In genomic region chr6:112062956-112063355, GRCm38 (mm10) we compare ENCODE assay signal across 18 mouse cellular contexts.
DNase-seq lines count a peak whose midpoint lies in the region; ATAC-seq and TF ChIP-seq lines count a peak whose summit lies in the region.
"Had no signal": no experiment of that assay in that cellular context is flagged by ENCODE, and none has a peak within 500 bp of the region (broad histone marks: within the 10 kb centered on the region; RNA-seq: fewer than 3 reads in every experiment).

No protein-coding gene starts in this region.

- no peak for TF ChIP-seq POLR2A in cerebellum, adult 2 months (IDR thresholded peaks at IDR 0.05; ENCODE audit: borderline replicate concordance, insufficient read depth, low read length)

- no peak overlapping the region for H3K4me2 ChIP-seq in hindbrain, postnatal 0 days (ENCODE audit: low read depth, low read length)
- H3K4me2 ChIP-seq in hindbrain, embryonic 13.5 days, result no peak overlapping the region
- no peak overlapping the region for H3K4me2 ChIP-seq in midbrain, postnatal 0 days (ENCODE audit: low read depth, low read length, poor library complexity, severe bottlenecking)
- no peak overlapping the region for H3K4me2 ChIP-seq in midbrain, embryonic 15.5 days
- H3K4me2 ChIP-seq: embryonic facial prominence, embryonic 12.5 days; forebrain, embryonic 13.5 days; forebrain, embryonic 15.5 days had no signal

- WGBS in cerebellum, adult 2 months, result 23% methylated on average over 3 of the region's 3 CpGs
- 52% methylated on average over 3 of the region's 3 CpGs for WGBS in hindbrain, postnatal 0 days
- 66% methylated on average over 3 of the region's 3 CpGs for WGBS in hindbrain, embryonic 13.5 days
- 75% methylated on average over 3 of the region's 3 CpGs for WGBS in midbrain, postnatal 0 days
- 66% methylated on average over 3 of the region's 3 CpGs for WGBS in midbrain, embryonic 15.5 days

- peak; percentile 59 for ATAC-seq in hindbrain, postnatal 0 days
- no peak for ATAC-seq in hindbrain, embryonic 13.5 days (ENCODE audit: low FRiP score)
- ATAC-seq in midbrain, postnatal 0 days (ENCODE audit: low FRiP score), result no peak; the same call in 1 of the 2 replicates
- ATAC-seq in midbrain, embryonic 15.5 days (replicated peaks), result no peak
- ATAC-seq: forebrain, embryonic 13.5 days; forebrain, embryonic 15.5 days; forebrain, postnatal 0 days had no signal

- peak; percentile 9 to 10 for DNase-seq in cerebellum, postnatal 14 days
- no peak for DNase-seq in cerebellum, adult 2 months
- DNase-seq in hindbrain, postnatal 0 days (ENCODE audit: low spot score), result peak; percentile 52
- peak; percentile 57 for DNase-seq in midbrain, postnatal 0 days (ENCODE audit: low spot score)
- no peak for DNase-seq in right cerebral cortex, postnatal 36 days (ENCODE audit: low spot score in 2 of 2)
- DNase-seq: adrenal gland, adult 2 months; adrenal gland, postnatal 10 days; adrenal gland, postnatal 25 days; cerebellum, adult 18-20 months; cerebellum, adult 9-10 months; cerebellum, postnatal 25 days; forebrain, postnatal 0 days had no signal

- H3K27me3 ChIP-seq in cerebellum, adult 2 months (ENCODE audit: control insufficient read depth, insufficient read depth, low read length), result no peaks in the 10 kb centered on the region; the same call in 1 of the 2 replicates
- no peaks in the 10 kb centered on the region for H3K27me3 ChIP-seq in hindbrain, postnatal 0 days (ENCODE audit: insufficient read depth, low read length)
- no peaks in the 10 kb centered on the region for H3K27me3 ChIP-seq in hindbrain, embryonic 13.5 days
- no peaks in the 10 kb centered on the region for H3K27me3 ChIP-seq in midbrain, postnatal 0 days (ENCODE audit: insufficient read depth, low read length)
- H3K27me3 ChIP-seq in midbrain, embryonic 15.5 days (replicated peaks), result no peaks in the 10 kb centered on the region
- H3K27me3 ChIP-seq: embryonic facial prominence, embryonic 12.5 days; forebrain, embryonic 13.5 days; forebrain, embryonic 15.5 days had no signal

- H3K4me1 ChIP-seq in cerebellum, adult 2 months (ENCODE audit: control insufficient read depth, insufficient read depth, low read length), result no peaks in the 10 kb centered on the region
- H3K4me1 ChIP-seq in hindbrain, postnatal 0 days (ENCODE audit: insufficient read depth, low read length), result no peaks in the 10 kb centered on the region
- H3K4me1 ChIP-seq in hindbrain, embryonic 13.5 days (replicated peaks), result no peaks in the 10 kb centered on the region
- no peaks in the 10 kb centered on the region for H3K4me1 ChIP-seq in midbrain, postnatal 0 days (ENCODE audit: insufficient read depth, low read length)
- H3K4me1 ChIP-seq in midbrain, embryonic 15.5 days, result no peaks in the 10 kb centered on the region
- H3K4me1 ChIP-seq: embryonic facial prominence, embryonic 10.5 days; embryonic facial prominence, embryonic 12.5 days; forebrain, embryonic 13.5 days; forebrain, embryonic 15.5 days had no signal

- no peak overlapping the region for H3K27ac ChIP-seq in cerebellum, adult 2 months (ENCODE audit: insufficient read depth, low read length)
- H3K27ac ChIP-seq in hindbrain, postnatal 0 days, result no peak overlapping the region
- H3K27ac ChIP-seq in hindbrain, embryonic 13.5 days, result no peak overlapping the region
- H3K27ac ChIP-seq in midbrain, postnatal 0 days (ENCODE audit: low read depth, low read length), result no peak overlapping the region
- H3K27ac ChIP-seq in midbrain, embryonic 15.5 days, result no peak overlapping the region
- H3K27ac ChIP-seq: embryonic facial prominence, embryonic 10.5 days; embryonic facial prominence, embryonic 12.5 days; forebrain, embryonic 13.5 days; forebrain, embryonic 15.5 days had no signal

- no peak overlapping the region for H3K9ac ChIP-seq in hindbrain, postnatal 0 days (replicated peaks; ENCODE audit: low read length)
- no peak overlapping the region for H3K9ac ChIP-seq in hindbrain, embryonic 13.5 days
- H3K9ac ChIP-seq in midbrain, postnatal 0 days (replicated peaks; ENCODE audit: low read length, poor library complexity, severe bottlenecking), result no peak overlapping the region
- H3K9ac ChIP-seq in midbrain, embryonic 15.5 days, result no peak overlapping the region
- H3K9ac ChIP-seq: embryonic facial prominence, embryonic 12.5 days; forebrain, embryonic 13.5 days; forebrain, embryonic 15.5 days; forebrain, postnatal 0 days had no signal

- TF ChIP-seq CTCF in cerebellum, adult 2 months (IDR thresholded peaks at IDR 0.05; ENCODE audit: borderline replicate concordance, insufficient read depth, low read depth, low read length), result no peak
- TF ChIP-seq CTCF in hindbrain, postnatal 0 days (IDR thresholded peaks at IDR 0.05; ENCODE audit: low read depth), result no peak; the same call in 1 of the 2 replicates
- no peak for TF ChIP-seq CTCF in midbrain, postnatal 0 days (IDR thresholded peaks at IDR 0.05)

- no peak overlapping the region for H3K4me3 ChIP-seq in cerebellum, adult 2 months (replicated peaks; ENCODE audit: insufficient read depth, low read depth, low read length)
- no peak overlapping the region for H3K4me3 ChIP-seq in hindbrain, postnatal 0 days (ENCODE audit: low read length)
- no peak overlapping the region for H3K4me3 ChIP-seq in hindbrain, embryonic 13.5 days
- no peak overlapping the region for H3K4me3 ChIP-seq in midbrain, postnatal 0 days (ENCODE audit: low read depth, low read length)
- H3K4me3 ChIP-seq in midbrain, embryonic 15.5 days, result no peak overlapping the region
- H3K4me3 ChIP-seq: embryonic facial prominence, embryonic 10.5 days; embryonic facial prominence, embryonic 12.5 days; forebrain, embryonic 13.5 days; forebrain, embryonic 15.5 days had no signal

- no peaks in the 10 kb centered on the region for H3K36me3 ChIP-seq in hindbrain, postnatal 0 days (ENCODE audit: insufficient read depth, low read length)
- H3K36me3 ChIP-seq in hindbrain, embryonic 13.5 days, result no peaks in the 10 kb centered on the region
- H3K36me3 ChIP-seq in midbrain, postnatal 0 days (ENCODE audit: insufficient read depth, low read length), result no peaks in the 10 kb centered on the region
- no peaks in the 10 kb centered on the region for H3K36me3 ChIP-seq in midbrain, embryonic 15.5 days (replicated peaks)
- H3K36me3 ChIP-seq: embryonic facial prominence, embryonic 10.5 days; embryonic facial prominence, embryonic 12.5 days; forebrain, embryonic 15.5 days had no signal

- no peaks in the 10 kb centered on the region for H3K9me3 ChIP-seq in hindbrain, postnatal 0 days (ENCODE audit: low read length)
- H3K9me3 ChIP-seq in hindbrain, embryonic 13.5 days, result no peaks in the 10 kb centered on the region
- no peaks in the 10 kb centered on the region for H3K9me3 ChIP-seq in midbrain, postnatal 0 days (ENCODE audit: low read length)
- no peaks in the 10 kb centered on the region for H3K9me3 ChIP-seq in midbrain, embryonic 15.5 days
- H3K9me3 ChIP-seq: embryonic facial prominence, embryonic 10.5 days; embryonic facial prominence, embryonic 12.5 days; forebrain, embryonic 13.5 days; forebrain, embryonic 15.5 days had no signal

Comparison
In these comparisons a context has a peak if more than half of its experiments do, and no peak if none do; other contexts are left out.
1. DNase-seq: peak in cerebellum, postnatal 14 days (2 of 2), hindbrain, postnatal 0 days (single experiment) and midbrain, postnatal 0 days (single experiment); none in cerebellum, adult 2 months (0 of 2) and right cerebral cortex, postnatal 36 days (0 of 2).